Mouse (Mus musculus) heart, adult 2 months (tissue): ENCODE results near the gene Ttyh3.

Experiments used
- CTCF ChIP-seq: fragments of 200-600 bp; IDR thresholded peaks from 2 replicates; pipeline ENCODE4 v1.8.1; 2022; ENCODE audit warnings: antibody characterized with exemption, mild to moderate bottlenecking, moderate library complexity
- EP300 ChIP-seq: fragments of 200-500 bp; IDR thresholded peaks from 2 replicates; pipeline ENCODE4 v1.6.1; 2011; ENCODE audit warnings: low read depth, low read length, control low read depth; ENCODE audit not compliant: insufficient read depth
- POLR2A ChIP-seq: fragments of 200-500 bp; IDR thresholded peaks from 2 replicates; pipeline ENCODE4 v1.6.1; 2011; ENCODE audit warnings: mild to moderate bottlenecking, low read depth, low read length, control low read depth; ENCODE audit not compliant: insufficient read depth

- TF ChIP-seq POLR2A: no peak
- TF ChIP-seq CTCF: no peak
- TF ChIP-seq EP300: no peak
Measured at GRCm38 (mm10) chr5:140651231-140651630, 2.4 kb upstream of the Ttyh3 start.
